Mouse (Mus musculus) midbrain, embryonic 16.5 days (tissue): ENCODE measurements around the gene Dst. TPM values are rescaled to one million over a fixed set of nuclear protein-coding genes. Genes with fewer than 3 reads are reported as not detected.
A peak's percentile ranks its signal among the peaks of the same experiment; 100 is the strongest.

Experiments used
- ATAC-seq: fragments of 200-750 bp; cut with Nextera tagmentation; 2 replicates; pipeline ENCODE4 v1.8.0; 2017; ENCODE audit warnings: moderate TSS enrichment
- H3K27ac ChIP-seq: fragments of 300-500 bp; sonication (generic); 2 replicates; pipeline ENCODE4 v1.5.1; 2014; ENCODE audit warnings: mild to moderate bottlenecking, low read length, mixed read lengths
- H3K27me3 ChIP-seq: fragments of 300-500 bp; sonication (generic); 2 replicates; pipeline ENCODE4 v1.6.1; 2014; ENCODE audit warnings: low read depth, low read length, mixed read lengths; ENCODE audit not compliant: control insufficient read depth, insufficient read depth
- H3K36me3 ChIP-seq: fragments of 300-500 bp; sonication (generic); 2 replicates; pipeline ENCODE4 v1.6.1; 2014; ENCODE audit warnings: mild to moderate bottlenecking, low read length, moderate library complexity, mixed read lengths; ENCODE audit not compliant: control insufficient read depth, insufficient read depth
- H3K4me1 ChIP-seq: fragments of 300-500 bp; sonication (generic); 2 replicates; pipeline ENCODE4 v1.6.1; 2014; ENCODE audit warnings: mild to moderate bottlenecking, low read length, mixed read lengths; ENCODE audit not compliant: control insufficient read depth, insufficient read depth
- H3K4me2 ChIP-seq: fragments of 300-500 bp; sonication (generic); 2 replicates; pipeline ENCODE4 v1.6.1; 2014; ENCODE audit warnings: mild to moderate bottlenecking, low read length, mixed read lengths
- H3K4me3 ChIP-seq: fragments of 300-500 bp; sonication (generic); 2 replicates; pipeline ENCODE4 v1.5.1; 2014; ENCODE audit warnings: low read depth, mild to moderate bottlenecking, low read length, moderate library complexity, mixed read lengths
- H3K9ac ChIP-seq: fragments of 300-500 bp; sonication (generic); 2 replicates; pipeline ENCODE4 v1.6.1; 2014; ENCODE audit warnings: low read depth, low read length, mixed read lengths
- H3K9me3 ChIP-seq: fragments of 300-500 bp; sonication (generic); replicated peaks from 2 replicates; pipeline ENCODE4 v1.6.1; 2014; ENCODE audit warnings: mild to moderate bottlenecking, low read length, mixed read lengths; ENCODE audit not compliant: control insufficient read depth, poor library complexity, severe bottlenecking
- WGBS: fragments of 180-500 bp; shearing (Covaris S2); extraction: QIAGEN DNeasy Blood & Tissue Kit; methylation state at CpG from one replicate; pipeline ENCODE4 v1.1.7; 2014; 5-methylcytosine and 5-hydroxymethylcytosine counted together
- polyA plus RNA-seq: library from polyadenylated mRNA; unstranded; fragments of >200 nt; fragmentation: Nextera tagmentation; extraction: Ambion mirVana; gene quantifications from 2 replicates; pipeline ENCODE4 v1.2.1, GENCODE M21; 2015

Gene Dst
- polyA plus RNA-seq, 1 experiment from 2014 or later, result 36.1 TPM

DNA sequence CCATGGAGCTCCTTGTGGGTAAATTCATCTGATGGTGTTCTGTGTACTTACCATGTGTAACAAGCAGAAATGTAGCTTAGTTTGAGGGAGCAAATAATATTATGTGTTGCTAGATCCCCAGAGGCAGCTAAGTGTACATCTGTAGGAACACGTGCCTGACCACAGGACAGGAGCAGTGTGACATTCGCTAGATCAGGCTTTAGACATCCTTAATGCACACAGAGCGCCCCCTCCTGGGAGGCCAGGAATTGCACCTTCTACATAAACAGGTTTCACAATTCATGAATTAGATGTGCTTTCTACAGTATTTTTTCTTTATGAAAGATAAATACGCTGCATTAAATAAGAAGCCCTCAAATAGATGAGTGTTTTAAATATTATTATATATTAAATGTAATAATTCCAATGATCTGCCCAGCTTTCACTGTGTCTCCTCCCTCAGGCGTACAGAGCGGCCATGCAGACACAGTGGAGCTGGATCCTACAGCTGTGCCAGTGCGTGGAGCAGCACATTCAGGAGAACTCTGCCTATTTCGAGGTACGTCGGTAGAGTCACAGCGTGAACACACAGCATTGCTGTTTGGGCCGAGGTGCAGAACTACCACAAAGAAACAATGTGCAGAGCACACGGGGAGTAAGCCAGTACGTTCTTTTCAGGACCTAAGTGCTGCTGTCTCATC lies 256.7 kb downstream of the Dst start:
- H3K27ac ChIP-seq, result no peak overlapping the region
- no peak overlapping the region for H3K4me3 ChIP-seq
- H3K36me3 ChIP-seq, result peaks cover 30% of the 10 kb centered on the region
- WGBS, result 72% methylated on average over 14 of the region's 14 CpGs
- H3K4me1 ChIP-seq, result no peaks in the 10 kb centered on the region
- H3K27me3 ChIP-seq, result no peaks in the 10 kb centered on the region
- peak; percentile 46; the same call in 1 of the 2 replicates for ATAC-seq
- no peak overlapping the region for H3K9ac ChIP-seq
- no peak overlapping the region for H3K4me2 ChIP-seq
- H3K9me3 ChIP-seq, result no peaks in the 10 kb centered on the region

DNA sequence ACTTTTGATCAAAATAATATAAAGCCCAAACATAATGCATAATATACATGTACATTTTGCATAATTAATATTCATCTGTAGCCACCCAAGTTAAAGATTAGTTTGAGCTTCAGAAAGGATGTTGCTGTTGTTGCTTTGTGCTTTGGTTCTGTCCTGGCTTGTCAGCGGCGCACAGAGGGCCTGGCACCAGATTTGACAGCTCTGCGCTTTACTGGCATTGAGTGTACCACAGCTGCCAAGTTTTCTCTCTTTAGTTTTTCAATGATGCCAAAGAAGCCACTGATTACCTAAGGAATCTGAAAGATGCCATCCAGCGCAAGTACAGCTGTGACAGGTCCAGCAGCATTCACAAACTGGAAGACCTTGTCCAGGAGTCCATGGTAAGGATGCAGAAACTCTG lies 257.9 kb downstream of the Dst start:
- peaks cover 40% of the 10 kb centered on the region for H3K36me3 ChIP-seq

DNA sequence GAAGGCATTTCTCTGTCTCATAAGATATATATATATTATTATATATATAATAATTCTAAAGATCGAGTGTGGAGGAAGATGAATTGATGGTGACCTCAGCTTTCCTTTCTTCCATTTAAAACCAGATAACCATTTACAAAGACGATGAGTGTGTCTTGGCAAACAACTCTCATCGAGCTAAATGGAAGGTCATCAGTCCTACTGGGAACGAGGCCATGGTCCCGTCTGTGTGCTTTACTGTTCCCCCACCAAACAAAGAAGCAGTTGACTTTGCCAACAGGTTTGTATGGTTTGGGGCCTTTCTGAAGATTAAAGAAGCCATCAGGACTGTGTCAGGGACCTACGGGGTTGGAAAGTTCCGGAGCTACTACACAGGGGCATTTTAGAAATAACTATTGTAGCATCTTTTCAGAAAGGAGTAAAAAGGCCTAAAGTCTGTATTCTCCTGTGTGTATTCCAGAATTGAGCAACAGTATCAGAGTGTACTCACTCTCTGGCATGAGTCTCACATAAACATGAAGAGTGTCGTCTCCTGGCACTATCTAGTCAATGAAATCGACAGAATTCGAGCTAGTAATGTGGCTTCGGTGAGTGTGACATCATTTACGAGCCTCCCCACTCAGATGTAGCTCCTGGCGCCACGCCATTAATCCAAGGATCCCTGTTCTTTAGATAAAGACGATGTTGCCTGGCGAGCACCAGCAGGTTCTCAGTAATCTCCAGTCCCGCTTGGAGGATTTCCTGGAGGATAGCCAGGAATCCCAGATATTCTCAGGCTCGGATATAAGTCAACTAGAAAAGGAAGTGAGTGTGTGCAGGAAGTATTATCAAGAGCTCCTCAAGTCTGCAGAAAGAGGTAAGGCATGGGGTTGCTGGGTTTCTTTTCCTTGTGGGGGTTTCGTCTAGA lies 259.4 kb downstream of the Dst start:
- H3K36me3 ChIP-seq, result peaks cover 53% of the 10 kb centered on the region

More for the DNA sequence above, 257.9 kb downstream of the Dst start:
- no peak overlapping the region for H3K27ac ChIP-seq
- H3K4me3 ChIP-seq, result no peak overlapping the region
- H3K27me3 ChIP-seq, result no peaks in the 10 kb centered on the region
- no peak overlapping the region for H3K4me2 ChIP-seq
- no peaks in the 10 kb centered on the region for H3K4me1 ChIP-seq
- no peaks in the 10 kb centered on the region for H3K9me3 ChIP-seq
- H3K9ac ChIP-seq, result no peak overlapping the region
- ATAC-seq, result no peak
- WGBS, result 89% methylated on average over 4 of the region's 4 CpGs

DNA sequence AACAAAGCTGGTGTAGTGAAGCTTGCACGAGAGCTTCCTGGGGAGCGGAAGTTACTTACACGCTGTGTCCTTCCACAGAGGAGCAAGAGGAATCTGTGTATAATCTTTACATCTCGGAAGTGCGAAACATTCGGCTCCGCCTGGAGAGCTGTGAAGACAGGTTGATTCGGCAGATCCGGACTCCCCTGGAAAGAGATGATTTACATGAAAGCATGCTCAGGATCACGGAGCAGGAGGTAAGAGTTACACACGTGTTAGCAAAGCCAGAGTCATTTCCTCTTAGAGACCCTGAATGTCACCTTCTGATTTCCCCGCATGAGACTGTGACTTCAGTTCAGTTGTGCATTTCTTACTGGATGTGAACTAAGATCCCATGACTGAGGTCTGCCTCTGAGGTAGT lies 261.1 kb downstream of the Dst start:
- ATAC-seq, result no peak
- Histone ChIP-seq H3K4me2 (no peak overlapping the region), H3K4me3 (no peak overlapping the region), H3K27me3 (no peaks in the 10 kb centered on the region), H3K4me1 (no peaks in the 10 kb centered on the region), H3K9me3 (no peaks in the 10 kb centered on the region), H3K36me3 (peaks cover 61% of the 10 kb centered on the region), H3K9ac (no peak overlapping the region), H3K27ac (no peak overlapping the region)
- WGBS, result 92% methylated on average over 12 of the region's 12 CpGs

More for the DNA sequence above, 259.4 kb downstream of the Dst start:
- H3K27ac ChIP-seq, result no peak overlapping the region
- no peaks in the 10 kb centered on the region for H3K27me3 ChIP-seq
- H3K9ac ChIP-seq, result no peak overlapping the region
- no peak overlapping the region for H3K4me2 ChIP-seq
- H3K4me3 ChIP-seq, result no peak overlapping the region
- 66% methylated on average over 19 of the region's 19 CpGs for WGBS
- no peaks in the 10 kb centered on the region for H3K9me3 ChIP-seq
- 0 out of 2 replicates have a peak, but pooled peaks have one; percentile 34 for ATAC-seq
- H3K4me1 ChIP-seq, result no peaks in the 10 kb centered on the region

DNA sequence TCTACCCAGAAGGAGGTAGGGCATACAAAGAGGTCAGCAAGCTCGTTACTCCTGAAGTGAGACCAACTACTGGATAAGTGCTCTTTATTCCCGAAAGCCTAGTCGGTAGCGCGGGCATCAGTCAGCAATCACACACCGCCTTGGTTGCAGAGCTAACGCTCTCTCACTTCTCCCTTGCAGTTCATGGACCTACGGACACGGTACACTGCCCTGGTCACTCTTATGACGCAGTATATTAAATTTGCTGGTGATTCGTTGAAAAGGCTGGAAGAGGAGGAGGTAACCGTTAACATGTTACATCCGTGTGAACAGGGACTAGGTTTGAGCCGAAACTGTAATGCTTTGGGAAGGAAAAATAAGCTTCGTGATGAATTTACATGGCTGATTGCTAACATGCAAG lies 266.5 kb downstream of the Dst start:
- Histone ChIP-seq H3K27ac (no peak overlapping the region), H3K4me2 (no peak overlapping the region), H3K4me3 (no peak overlapping the region), H3K9me3 (no peaks in the 10 kb centered on the region), H3K27me3 (no peaks in the 10 kb centered on the region), H3K36me3 (peaks cover 61% of the 10 kb centered on the region), H3K9ac (no peak overlapping the region), H3K4me1 (no peaks in the 10 kb centered on the region)
- WGBS, result 97% methylated on average over 15 of the region's 15 CpGs
- ATAC-seq, result no peak

DNA sequence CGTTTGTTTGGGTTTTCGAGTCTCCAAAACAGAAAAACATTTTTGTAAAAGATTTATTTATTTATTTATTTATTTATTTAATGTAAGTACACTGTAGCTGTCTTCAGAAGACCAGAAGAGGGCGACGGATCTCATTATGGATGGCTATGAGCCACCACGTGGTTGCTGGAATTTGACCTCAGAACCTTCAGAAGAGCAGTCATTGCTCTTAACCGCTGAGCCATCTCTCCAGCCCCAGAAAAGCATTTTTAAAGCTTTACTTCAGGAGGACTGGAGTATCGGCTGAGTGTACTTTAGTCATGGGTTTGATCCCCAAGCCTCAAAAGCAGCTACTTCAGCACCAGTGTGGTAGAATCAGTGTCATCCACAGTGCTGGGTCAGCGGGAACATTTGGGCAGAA lies 266.9 kb downstream of the Dst start:
- ATAC-seq, result no peak
- Histone ChIP-seq H3K4me3 (no peak overlapping the region), H3K4me2 (no peak overlapping the region), H3K9ac (no peak overlapping the region), H3K36me3 (peaks cover 57% of the 10 kb centered on the region), H3K9me3 (no peaks in the 10 kb centered on the region), H3K27me3 (no peaks in the 10 kb centered on the region), H3K27ac (no peak overlapping the region), H3K4me1 (no peaks in the 10 kb centered on the region)
- WGBS, result 88% methylated on average over 8 of the region's 8 CpGs

DNA sequence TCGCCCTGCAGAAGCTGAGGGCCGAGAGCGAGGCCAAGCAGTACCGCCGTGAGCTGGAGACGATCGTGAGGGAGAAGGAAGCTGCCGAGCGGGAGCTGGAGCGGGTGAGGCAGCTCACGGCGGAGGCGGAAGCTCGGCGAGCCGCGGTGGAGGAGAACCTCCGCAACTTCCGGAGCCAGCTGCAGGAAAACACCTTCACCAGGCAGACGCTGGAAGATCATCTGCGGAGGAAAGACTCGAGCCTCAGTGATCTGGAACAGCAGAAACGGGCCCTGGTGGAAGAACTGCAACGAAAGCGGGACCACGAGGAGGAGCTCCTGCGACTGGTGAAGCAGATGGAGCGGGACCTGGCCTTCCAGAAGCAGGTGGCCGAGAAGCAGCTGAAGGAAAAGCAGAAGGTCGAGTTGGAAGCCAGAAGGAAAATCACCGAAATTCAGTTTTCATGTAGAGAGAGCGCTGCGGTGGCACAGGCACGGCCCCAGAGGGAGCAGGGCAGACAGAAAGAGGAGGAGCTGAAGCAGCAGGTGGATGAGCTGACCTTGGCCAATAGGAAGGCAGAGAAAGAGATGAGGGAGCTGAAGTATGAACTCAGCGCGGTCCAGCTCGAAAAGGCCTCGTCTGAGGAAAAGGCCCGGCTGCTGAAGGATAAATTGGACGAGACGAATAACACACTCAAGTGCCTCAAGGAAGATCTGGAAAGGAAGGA lies 270.1 kb downstream of the Dst start:
- H3K27ac ChIP-seq, result no peak overlapping the region
- no peak for ATAC-seq
- peaks cover 33% of the 10 kb centered on the region for H3K36me3 ChIP-seq
- no peak overlapping the region for H3K4me3 ChIP-seq
- H3K9me3 ChIP-seq, result no peaks in the 10 kb centered on the region
- peaks cover 6% of the 10 kb centered on the region; the same call in 1 of the 2 replicates for H3K4me1 ChIP-seq
- no peak overlapping the region for H3K9ac ChIP-seq
- H3K4me2 ChIP-seq, result no peak overlapping the region
- no peaks in the 10 kb centered on the region for H3K27me3 ChIP-seq
- 87% methylated on average over 41 of the region's 41 CpGs for WGBS

DNA sequence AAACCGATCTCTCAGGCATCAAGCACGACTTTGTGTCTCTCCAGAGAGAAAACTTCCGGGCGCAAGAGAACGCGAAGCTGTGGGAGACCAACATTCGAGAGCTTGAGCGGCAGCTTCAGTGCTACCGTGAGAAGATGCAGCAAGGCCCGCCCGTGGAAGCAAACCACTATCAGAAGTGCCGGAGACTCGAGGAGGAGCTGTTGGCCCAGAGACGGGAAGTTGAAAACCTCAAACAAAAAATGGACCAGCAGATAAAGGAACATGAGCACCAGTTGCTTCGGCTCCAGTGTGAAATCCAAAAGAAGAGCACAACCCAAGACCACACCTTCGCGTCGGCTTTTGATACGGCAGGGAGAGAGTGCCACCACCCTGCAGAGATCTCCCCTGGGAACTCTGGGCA lies 271.7 kb downstream of the Dst start:
- no peak overlapping the region for H3K9ac ChIP-seq
- no peak overlapping the region for H3K4me3 ChIP-seq
- no peak for ATAC-seq
- H3K36me3 ChIP-seq, result peaks cover 24% of the 10 kb centered on the region
- H3K9me3 ChIP-seq, result no peaks in the 10 kb centered on the region
- H3K27ac ChIP-seq, result no peak overlapping the region
- H3K27me3 ChIP-seq, result no peaks in the 10 kb centered on the region
- H3K4me1 ChIP-seq, result peaks cover 6% of the 10 kb centered on the region; the same call in 1 of the 2 replicates
- no peak overlapping the region for H3K4me2 ChIP-seq
- WGBS, result 94% methylated on average over 19 of the region's 19 CpGs
